Mouse (Mus musculus) forebrain, embryonic 14.5 days (tissue): ENCODE results near the gene Stn1. TPM values are rescaled to one million over a fixed set of nuclear protein-coding genes. Genes with fewer than 3 reads are reported as not detected.
A peak's percentile ranks its signal among the peaks of the same experiment; 100 is the strongest.

Experiments used
- ATAC-seq: fragments of 200-750 bp; cut with Nextera tagmentation; 2 replicates; pipeline ENCODE4 v1.8.0; 2017; ENCODE audit warnings: mild to moderate bottlenecking, moderate library complexity
- DNase-seq: peaks from one replicate; pipeline ENCODE4 v3.0.0-alpha.2; 2015; ENCODE audit warnings: low spot score
- H3K27ac ChIP-seq: fragments of 300-500 bp; sonication (generic); 2 replicates; pipeline ENCODE4 v1.5.1; 2014; ENCODE audit warnings: low read depth, mild to moderate bottlenecking, control low read depth, low read length, moderate library complexity
- H3K27me3 ChIP-seq: fragments of 300-500 bp; sonication (generic); replicated peaks from 2 replicates; pipeline ENCODE4 v1.6.1; 2014; ENCODE audit warnings: low read length, control low read depth, mixed read lengths; ENCODE audit not compliant: control insufficient read depth, insufficient read depth
- H3K36me3 ChIP-seq: fragments of 300-500 bp; sonication (generic); 2 replicates; pipeline ENCODE4 v1.6.1; 2014; ENCODE audit warnings: low read length, control low read depth; ENCODE audit not compliant: control insufficient read depth, insufficient read depth
- H3K4me1 ChIP-seq: fragments of 300-500 bp; sonication (generic); 2 replicates; pipeline ENCODE4 v1.6.1; 2014; ENCODE audit warnings: antibody characterized with exemption, low read length, control low read depth; ENCODE audit not compliant: control insufficient read depth, insufficient read depth
- H3K4me2 ChIP-seq: fragments of 300-500 bp; sonication (generic); 2 replicates; pipeline ENCODE4 v1.6.1; 2014; ENCODE audit warnings: mild to moderate bottlenecking, control low read depth, low read length
- H3K4me3 ChIP-seq: fragments of 300-500 bp; sonication (generic); 2 replicates; pipeline ENCODE4 v1.5.1; 2014; ENCODE audit warnings: low read depth, low read length, control low read depth
- H3K9ac ChIP-seq: fragments of 300-500 bp; sonication (generic); 2 replicates; pipeline ENCODE4 v1.6.1; 2014; ENCODE audit warnings: mild to moderate bottlenecking, low read length, control low read depth, moderate library complexity
- H3K9me3 ChIP-seq: fragments of 300-500 bp; sonication (generic); replicated peaks from 2 replicates; pipeline ENCODE4 v1.6.1; 2016; ENCODE audit warnings: low read length, control low read depth, mixed read lengths; ENCODE audit not compliant: control insufficient read depth
- WGBS: fragments of 180-500 bp; shearing (Covaris S2); extraction: QIAGEN DNeasy Blood & Tissue Kit; methylation state at CpG from one replicate; pipeline ENCODE4 v1.1.7; 2014; 5-methylcytosine and 5-hydroxymethylcytosine counted together
- polyA plus RNA-seq: library from polyadenylated mRNA; unstranded; fragments of >200 nt; fragmentation: Nextera tagmentation; extraction: Ambion mirVana; gene quantifications from 2 replicates; pipeline ENCODE4 v1.2.1, GENCODE M21; 2014

The Stn1 gene
- polyA plus RNA-seq, 1 experiment from 2014 or later = 41.6 TPM

- Histone ChIP-seq H3K27ac (no peak overlapping the region), H3K4me2 (no peak overlapping the region), H3K4me3 (no peak overlapping the region), H3K36me3 (no peaks in the 10 kb centered on the region), H3K9me3 (no peaks in the 10 kb centered on the region), H3K27me3 (no peaks in the 10 kb centered on the region), H3K4me1 (no peaks in the 10 kb centered on the region), H3K9ac (no peak overlapping the region)
- DNase-seq (no peak), ATAC-seq (no peak)
- WGBS = 65% methylated on average over 4 of the region's 4 CpGs
These were observed 12.3 kb upstream of the Stn1 start for GRCm38 (mm10) chr19:47549584-47549983.

- Histone ChIP-seq H3K4me2 (no peak overlapping the region), H3K27ac (no peak overlapping the region), H3K9ac (no peak overlapping the region), H3K27me3 (no peaks in the 10 kb centered on the region), H3K9me3 (no peaks in the 10 kb centered on the region), H3K36me3 (no peaks in the 10 kb centered on the region), H3K4me3 (no peak overlapping the region), H3K4me1 (no peaks in the 10 kb centered on the region)
- 85% methylated on average over 9 of the region's 9 CpGs for WGBS
- DNase-seq = no peak
- no peak for ATAC-seq
These were observed 11.9 kb upstream of the Stn1 start for GRCm38 (mm10) chr19:47549174-47549573.

- 94% methylated on average over 11 of the region's 11 CpGs for WGBS
- Histone ChIP-seq H3K27ac (no peak overlapping the region), H3K9me3 (no peaks in the 10 kb centered on the region), H3K9ac (no peak overlapping the region), H3K4me2 (no peak overlapping the region), H3K4me1 (no peaks in the 10 kb centered on the region), H3K4me3 (no peak overlapping the region), H3K36me3 (no peaks in the 10 kb centered on the region), H3K27me3 (no peaks in the 10 kb centered on the region)
- DNase-seq = no peak
- ATAC-seq = no peak
These were observed 11.2 kb upstream of the Stn1 start for GRCm38 (mm10) chr19:47548432-47549076.

GRCm38 (mm10) chr19:47545528-47545927, 8.2 kb upstream of the Stn1 start:
- Histone ChIP-seq H3K4me2 (no peak overlapping the region), H3K9me3 (no peaks in the 10 kb centered on the region), H3K9ac (no peak overlapping the region), H3K36me3 (no peaks in the 10 kb centered on the region), H3K27me3 (no peaks in the 10 kb centered on the region), H3K4me3 (no peak overlapping the region), H3K4me1 (no peaks in the 10 kb centered on the region), H3K27ac (no peak overlapping the region)
- DNase-seq (peak; percentile 20), ATAC-seq (0 out of 2 replicates have a peak, but pooled peaks have one; percentile 26)

GRCm38 (mm10) chr19:47545055-47545454, 7.7 kb upstream of the Stn1 start:
- no peak overlapping the region for H3K27ac ChIP-seq
- no peaks in the 10 kb centered on the region for H3K4me1 ChIP-seq
- H3K9ac ChIP-seq = no peak overlapping the region
- no peak overlapping the region for H3K4me2 ChIP-seq
- DNase-seq = peak; percentile 55
- 38% methylated on average over 3 of the region's 3 CpGs for WGBS
- ATAC-seq = no peak
- H3K36me3 ChIP-seq = no peaks in the 10 kb centered on the region
- H3K27me3 ChIP-seq = no peaks in the 10 kb centered on the region
- H3K4me3 ChIP-seq = no peak overlapping the region
- H3K9me3 ChIP-seq = no peaks in the 10 kb centered on the region

- Histone ChIP-seq H3K9ac (no peak overlapping the region), H3K4me2 (no peak overlapping the region), H3K4me1 (peaks cover 3% of the 10 kb centered on the region), H3K9me3 (no peaks in the 10 kb centered on the region), H3K27me3 (no peaks in the 10 kb centered on the region), H3K27ac (no peak overlapping the region), H3K36me3 (no peaks in the 10 kb centered on the region), H3K4me3 (no peak overlapping the region)
- 68% methylated on average over 7 of the region's 7 CpGs for WGBS
- ATAC-seq (no peak), DNase-seq (peak; percentile 13)
These were observed 5.1 kb upstream of the Stn1 start for GRCm38 (mm10) chr19:47542441-47542840.

- 31% methylated on average over 6 of the region's 6 CpGs for WGBS
- Histone ChIP-seq H3K9ac (no peak overlapping the region), H3K27me3 (no peaks in the 10 kb centered on the region), H3K4me1 (peaks cover 4% of the 10 kb centered on the region), H3K27ac (no peak overlapping the region), H3K4me3 (no peak overlapping the region), H3K9me3 (no peaks in the 10 kb centered on the region), H3K4me2 (no peak overlapping the region), H3K36me3 (0 out of 2 replicates have a peak, but pooled peaks cover 2% of the 10 kb centered on the region)
- ATAC-seq (no peak), DNase-seq (no peak)
These were observed 1.5 kb upstream of the Stn1 start for GRCm38 (mm10) chr19:47538801-47539200.

GRCm38 (mm10) chr19:47537879-47538278, 572 bp upstream of the Stn1 start:
- ATAC-seq = no peak
- H3K4me1 ChIP-seq = peaks cover 4% of the 10 kb centered on the region
- no peaks in the 10 kb centered on the region for H3K9me3 ChIP-seq
- 85% methylated on average over 6 of the region's 6 CpGs for WGBS
- H3K36me3 ChIP-seq = 0 out of 2 replicates have a peak, but pooled peaks cover 2% of the 10 kb centered on the region
- H3K9ac ChIP-seq = no peak overlapping the region
- no peak overlapping the region for H3K27ac ChIP-seq
- H3K27me3 ChIP-seq = no peaks in the 10 kb centered on the region
- peak overlapping the region; percentile 75; the same call in 1 of the 2 replicates for H3K4me2 ChIP-seq
- H3K4me3 ChIP-seq = no peak overlapping the region
- no peak for DNase-seq

- no peaks in the 10 kb centered on the region for H3K9me3 ChIP-seq
- peak overlapping the region; percentile 43 for H3K4me3 ChIP-seq
- no peaks in the 10 kb centered on the region for H3K27me3 ChIP-seq
- H3K4me2 ChIP-seq = peak overlapping the region; percentile 75
- H3K4me1 ChIP-seq = peaks cover 4% of the 10 kb centered on the region
- DNase-seq (peak; percentile 99), ATAC-seq (peak; percentile 99)
- H3K27ac ChIP-seq = peak overlapping the region; percentile 22; the same call in 1 of the 2 replicates
- peak overlapping the region; percentile 65 for H3K9ac ChIP-seq
- 4% methylated on average over 39 of the region's 39 CpGs for WGBS
- H3K36me3 ChIP-seq = 0 out of 2 replicates have a peak, but pooled peaks cover 2% of the 10 kb centered on the region
These were observed 597 bp downstream of the Stn1 start for GRCm38 (mm10) chr19:47536521-47537299.
